15 mouse cellular contexts compared by ENCODE assay signal in genomic region chr14:76566711-76567110, GRCm38 (mm10). TPM values are rescaled to one million over a fixed set of nuclear protein-coding genes. Genes with fewer than 3 reads are reported as not detected.
"Had no signal": no experiment of that assay in that cellular context is flagged by ENCODE, and none has a peak within 500 bp of the region (broad histone marks: within the 10 kb centered on the region; RNA-seq: fewer than 3 reads in every experiment).

No protein-coding gene starts in this region.

- H3K36me3 ChIP-seq: kidney, embryonic 15.5 days; liver, embryonic 13.5 days; midbrain, embryonic 12.5 days; midbrain, embryonic 15.5 days; neural tube, embryonic 12.5 days; neural tube, embryonic 15.5 days had no signal

- H3K4me3 ChIP-seq: kidney, embryonic 15.5 days; left cerebral cortex, adult 2 months; liver, embryonic 13.5 days; midbrain, embryonic 12.5 days; midbrain, embryonic 15.5 days; neural tube, embryonic 12.5 days; neural tube, embryonic 15.5 days had no signal

- DNase-seq: kidney, postnatal 10 days; layer of hippocampus, postnatal 36 days; liver, embryonic 13.5 days; lung, embryonic 14.5 days; right cerebral cortex, adult 18-20 months; right cerebral cortex, postnatal 14 days; right cerebral cortex, postnatal 4 days; spleen, adult 18-20 months had no signal

- H3K27me3 ChIP-seq: kidney, embryonic 15.5 days; liver, embryonic 13.5 days; midbrain, embryonic 12.5 days; midbrain, embryonic 15.5 days; neural tube, embryonic 12.5 days; neural tube, embryonic 15.5 days had no signal

- H3K27ac ChIP-seq: kidney, embryonic 15.5 days; left cerebral cortex, adult 2 months; macrophage; midbrain, embryonic 12.5 days; midbrain, embryonic 15.5 days; neural tube, embryonic 12.5 days; neural tube, embryonic 15.5 days had no signal

- H3K4me1 ChIP-seq: midbrain, embryonic 12.5 days; midbrain, embryonic 15.5 days; neural tube, embryonic 15.5 days had no signal

RNA-seq across cellular contexts. Expression of gene Serp2, which starts 10.0 kb away (rescaled TPM):
- polyA plus RNA-seq: macrophage had no signal
